Mouse (Mus musculus) central nervous system, embryonic 11.5 days (tissue): ENCODE results near the gene Hand2. TPM values are rescaled to one million over a fixed set of nuclear protein-coding genes. Genes with fewer than 3 reads are reported as not detected.

Experiments
- polyA plus RNA-seq: library from polyadenylated mRNA; depleted of rRNA; stranded (reverse); fragments of >200 nt; gene quantifications from 2 replicates; pipeline ENCODE4 v1.2.3, GENCODE M21; 2012; rRNA removed

Gene Hand2
- polyA plus RNA-seq, result 5.1 and 15.5 TPM in 2 replicates

GRCm38 (mm10) chr8:57320851-57321743 is at the start of gene Hand2:
Gene Hand2, plus strand, starts transcription at chr8:57320983.

Other genes starting within 250 kb of the Hand2 start
- gene Scrg1, start 134.9 kb downstream of the Hand2 start, polyA plus RNA-seq, result 0.82 and 1.7 TPM in 2 replicates
- 70.1 and 138 TPM in 2 replicates for gene Sap30, start 166.9 kb downstream of the Hand2 start, polyA plus RNA-seq
- gene Hmgb2, start 190.9 kb downstream of the Hand2 start, polyA plus RNA-seq, result 409 and 794 TPM in 2 replicates